Mouse (Mus musculus) heart, embryonic 12.5 days (tissue): Measurements from ENCODE around the gene Slc25a43. TPM values are rescaled to one million over a fixed set of nuclear protein-coding genes. Genes with fewer than 3 reads are reported as not detected.

Experiments
- polyA plus RNA-seq: library from polyadenylated mRNA; unstranded; fragments of >200 nt; fragmentation: Nextera tagmentation; extraction: Ambion mirVana; gene quantifications from 2 replicates; pipeline ENCODE4 v1.2.1, GENCODE M21; 2016

The Slc25a43 gene
- polyA plus RNA-seq, 1 experiment from 2014 or later: 2.5 TPM

Other genes starting within 250 kb of the Slc25a43 start
- gene Pgrmc1, start 145.5 kb upstream of the Slc25a43 start, polyA plus RNA-seq: 144 TPM in 2 replicates
- 1.4 and 1.6 TPM in 2 replicates for gene Akap17b, start 98.3 kb upstream of the Slc25a43 start, polyA plus RNA-seq
- gene Slc25a5, start 52.0 kb downstream of the Slc25a43 start, polyA plus RNA-seq: 989 and 1,024 TPM in 2 replicates
- 116 and 124 TPM in 2 replicates for gene Ube2a, start 130.2 kb downstream of the Slc25a43 start, polyA plus RNA-seq
- 21.8 and 24.0 TPM in 2 replicates for gene C330007P06Rik, start 130.5 kb downstream of the Slc25a43 start, polyA plus RNA-seq
- gene Nkrf, start 159.2 kb downstream of the Slc25a43 start, polyA plus RNA-seq: 0.80 and 0.98 TPM in 2 replicates
- 38.9 and 40.0 TPM in 2 replicates for gene Sept6, start 248.1 kb downstream of the Slc25a43 start, polyA plus RNA-seq